Mouse (Mus musculus) forebrain, embryonic 16.5 days (tissue): ENCODE results near the gene Thsd7a. TPM values are rescaled to one million over a fixed set of nuclear protein-coding genes. Genes with fewer than 3 reads are reported as not detected.
A peak's percentile ranks its signal among the peaks of the same experiment; 100 is the strongest.

Source experiments
- ATAC-seq: fragments of 200-750 bp; cut with Nextera tagmentation; 2 replicates; pipeline ENCODE4 v1.8.0; 2017; ENCODE audit warnings: mild to moderate bottlenecking, moderate library complexity
- H3K27ac ChIP-seq: fragments of 300-500 bp; sonication (generic); 2 replicates; pipeline ENCODE4 v1.5.1; 2014; ENCODE audit warnings: low read length, control low read depth
- H3K27me3 ChIP-seq: fragments of 300-500 bp; sonication (generic); replicated peaks from 2 replicates; pipeline ENCODE4 v1.6.1; 2014; ENCODE audit warnings: low read length; ENCODE audit not compliant: control insufficient read depth, insufficient read depth
- H3K36me3 ChIP-seq: fragments of 300-500 bp; sonication (generic); 2 replicates; pipeline ENCODE4 v1.6.1; 2014; ENCODE audit not compliant: control insufficient read depth, insufficient read depth
- H3K4me1 ChIP-seq: fragments of 300-500 bp; sonication (generic); replicated peaks from 2 replicates; pipeline ENCODE4 v1.6.1; 2014; ENCODE audit warnings: low read length; ENCODE audit not compliant: control insufficient read depth, insufficient read depth
- H3K4me2 ChIP-seq: fragments of 300-500 bp; sonication (generic); 2 replicates; pipeline ENCODE4 v1.6.1; 2014; ENCODE audit warnings: mild to moderate bottlenecking, low read length, control low read depth
- H3K4me3 ChIP-seq: fragments of 300-500 bp; sonication (generic); replicated peaks from 2 replicates; pipeline ENCODE4 v1.5.1; 2014; ENCODE audit warnings: mild to moderate bottlenecking, low read length, control low read depth
- H3K9ac ChIP-seq: fragments of 300-500 bp; sonication (generic); replicated peaks from 2 replicates; pipeline ENCODE4 v1.6.1; 2014; ENCODE audit warnings: low read depth, low read length, control low read depth
- H3K9me3 ChIP-seq: fragments of 300-500 bp; sonication (generic); 2 replicates; pipeline ENCODE4 v1.6.1; 2016; ENCODE audit warnings: low read length; ENCODE audit not compliant: control insufficient read depth
- WGBS: fragments of 180-500 bp; shearing (Covaris S2); extraction: QIAGEN DNeasy Blood & Tissue Kit; methylation state at CpG from one replicate; pipeline ENCODE4 v1.1.7; 2014; 5-methylcytosine and 5-hydroxymethylcytosine counted together
- polyA plus RNA-seq: library from polyadenylated mRNA; unstranded; fragments of >200 nt; fragmentation: Nextera tagmentation; extraction: Ambion mirVana; gene quantifications from 2 replicates; pipeline ENCODE4 v1.2.1, GENCODE M21; 2015

Gene Thsd7a
- polyA plus RNA-seq, 1 experiment from 2014 or later: 12.8 TPM

DNA sequence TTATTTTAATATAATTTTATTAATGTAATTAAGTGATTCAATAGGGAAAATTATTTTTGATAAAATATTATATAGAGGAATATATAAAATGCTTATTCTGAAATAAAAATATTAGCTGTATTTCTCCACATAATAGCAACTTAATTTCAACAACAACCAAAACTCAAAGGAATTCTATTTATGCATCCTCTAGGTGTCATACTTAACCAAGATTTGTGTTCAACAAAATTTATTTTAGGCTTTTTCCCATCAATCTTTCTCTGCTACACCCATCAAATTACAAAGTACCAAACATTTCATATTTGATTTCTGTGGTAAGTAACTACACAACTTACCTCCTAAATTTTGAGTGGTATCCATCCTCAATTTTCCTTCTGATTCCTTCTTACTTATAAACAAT is 3.1 kb upstream of the Thsd7a start:
- H3K27me3 ChIP-seq: no peaks in the 10 kb centered on the region
- no peak for ATAC-seq
- H3K9me3 ChIP-seq: peaks cover 4% of the 10 kb centered on the region; the same call in 1 of the 2 replicates

DNA sequence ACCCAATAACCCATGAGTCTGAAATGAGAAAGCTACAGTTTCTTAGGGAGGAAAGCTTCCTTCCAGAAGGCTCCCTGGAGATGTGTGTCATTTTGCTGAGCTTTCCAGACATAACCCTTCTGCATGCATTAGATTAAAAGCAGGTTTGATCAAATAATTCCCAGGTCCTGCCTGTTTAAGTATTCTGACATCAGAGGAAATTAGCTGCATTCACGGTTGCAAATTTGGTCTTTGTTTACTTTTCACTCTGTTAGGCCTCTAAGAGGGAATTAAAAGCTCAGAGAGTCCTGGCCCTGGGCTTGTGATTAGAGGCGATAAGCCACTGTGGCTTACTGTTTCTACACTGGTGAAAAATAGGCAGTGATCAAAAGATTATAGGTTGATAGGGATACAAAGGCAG is 1.2 kb upstream of the Thsd7a start:
- Histone ChIP-seq H3K36me3 (no peaks in the 10 kb centered on the region), H3K27ac (no peak overlapping the region), H3K9me3 (no peaks in the 10 kb centered on the region), H3K27me3 (no peaks in the 10 kb centered on the region), H3K4me1 (peaks cover 12% of the 10 kb centered on the region), H3K4me2 (no peak overlapping the region), H3K9ac (no peak overlapping the region), H3K4me3 (no peak overlapping the region)
- ATAC-seq: peak; percentile 2; the same call in 1 of the 2 replicates
- WGBS: 10% methylated on average over 2 of the region's 2 CpGs

More for the DNA sequence above, 3.1 kb upstream of the Thsd7a start:
- no peak overlapping the region for H3K4me2 ChIP-seq
- H3K9ac ChIP-seq: no peak overlapping the region
- H3K27ac ChIP-seq: no peak overlapping the region
- H3K36me3 ChIP-seq: no peaks in the 10 kb centered on the region
- H3K4me3 ChIP-seq: no peak overlapping the region
- peaks cover 12% of the 10 kb centered on the region for H3K4me1 ChIP-seq

DNA sequence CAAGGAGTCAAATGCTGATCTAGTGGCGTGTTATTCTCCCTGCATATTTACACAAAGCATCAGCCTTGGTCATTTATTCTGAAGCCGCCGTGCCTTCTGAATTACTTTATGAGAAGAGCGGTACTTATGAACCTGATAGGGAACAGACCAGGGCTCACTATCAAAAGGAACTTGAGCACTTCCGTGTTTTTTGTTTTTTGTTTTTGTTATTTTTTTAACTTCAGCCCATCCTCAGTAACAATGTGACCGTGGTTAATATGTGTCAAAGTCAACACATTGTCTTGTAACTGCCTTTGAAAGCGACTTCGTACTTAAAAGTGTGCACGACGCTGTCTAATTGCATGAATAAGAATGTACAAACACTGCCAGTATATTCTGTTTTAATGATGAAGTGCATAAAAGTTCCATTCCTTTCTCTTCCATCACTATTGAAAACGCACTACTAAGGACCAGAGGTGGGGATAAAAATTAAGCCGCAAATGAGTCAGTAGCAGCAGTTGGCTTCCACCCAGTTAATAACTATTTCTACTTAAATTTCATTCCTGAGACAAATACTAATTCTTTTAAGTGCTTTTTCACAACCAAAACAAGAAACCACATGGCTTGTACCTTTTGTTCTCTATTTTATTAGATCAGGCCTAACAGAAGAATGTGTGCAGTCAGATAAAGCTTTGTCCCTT is 461 bp upstream of the Thsd7a start:
- Histone ChIP-seq H3K4me2 (peak overlapping the region; percentile 63), H3K27ac (peak overlapping the region; percentile 87), H3K27me3 (no peaks in the 10 kb centered on the region), H3K4me1 (peaks cover 12% of the 10 kb centered on the region), H3K9ac (peak overlapping the region; percentile 83), H3K36me3 (no peaks in the 10 kb centered on the region), H3K9me3 (no peaks in the 10 kb centered on the region), H3K4me3 (peak overlapping the region; percentile 72)
- ATAC-seq: no peak
- 1% methylated on average over 12 of the region's 12 CpGs for WGBS

DNA sequence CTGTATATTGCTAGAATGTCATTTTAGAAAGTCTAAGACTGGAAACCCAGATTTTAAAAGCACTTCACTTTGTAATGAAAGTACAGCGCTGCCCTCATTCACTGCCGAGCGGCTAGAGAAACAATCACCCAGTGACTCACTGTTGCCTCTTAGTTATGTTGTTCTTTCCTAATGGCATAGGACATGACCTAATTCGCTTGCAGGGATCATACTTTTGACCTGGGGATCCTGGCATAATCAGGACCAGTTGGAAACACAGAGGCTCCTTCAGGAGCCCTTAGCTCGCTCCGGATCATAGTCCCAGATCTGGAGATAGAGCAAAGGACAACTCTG is 790 bp downstream of the Thsd7a start:
- peak; percentile 10 for ATAC-seq

DNA sequence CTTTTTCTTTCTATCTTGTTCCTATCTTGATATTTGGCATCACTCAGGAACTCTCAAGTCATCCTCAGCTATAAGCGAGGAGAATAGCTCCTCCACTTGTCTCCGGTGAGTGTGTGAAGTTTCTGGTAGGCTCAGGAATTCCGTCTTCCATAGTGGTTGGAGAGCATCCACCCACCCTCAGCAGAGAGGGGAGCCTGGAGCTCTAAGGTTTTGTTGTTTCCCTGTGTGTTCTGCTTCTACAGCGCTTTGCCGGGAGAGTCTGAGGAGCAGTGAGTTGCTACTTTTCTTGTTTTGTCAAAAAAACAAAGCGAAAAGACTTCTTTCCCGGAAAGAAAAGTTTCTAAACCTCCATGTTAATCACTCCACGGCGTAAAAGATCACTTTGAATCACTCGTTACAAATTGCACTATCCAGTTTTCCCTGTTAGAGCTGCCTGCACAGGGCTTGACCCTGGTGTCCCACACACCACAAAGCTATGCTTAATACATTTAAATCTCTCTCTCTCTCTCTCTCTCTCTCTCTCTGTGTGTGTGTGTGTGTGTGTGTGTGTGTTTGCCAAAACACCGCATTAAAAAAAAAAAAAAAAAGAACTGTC is 1.3 kb downstream of the Thsd7a start:
- H3K9me3 ChIP-seq: no peaks in the 10 kb centered on the region
- ATAC-seq: no peak
- H3K36me3 ChIP-seq: no peaks in the 10 kb centered on the region
- H3K9ac ChIP-seq: no peak overlapping the region
- WGBS: 6% methylated on average over 11 of the region's 11 CpGs
- peak overlapping the region; percentile 72 for H3K4me3 ChIP-seq
- no peaks in the 10 kb centered on the region for H3K27me3 ChIP-seq
- H3K27ac ChIP-seq: no peak overlapping the region
- H3K4me2 ChIP-seq: peak overlapping the region; percentile 63
- H3K4me1 ChIP-seq: peaks cover 12% of the 10 kb centered on the region

More for the DNA sequence above, 790 bp downstream of the Thsd7a start:
- Histone ChIP-seq H3K4me1 (peaks cover 12% of the 10 kb centered on the region), H3K36me3 (no peaks in the 10 kb centered on the region), H3K27me3 (no peaks in the 10 kb centered on the region), H3K9ac (peak overlapping the region; percentile 83), H3K4me3 (peak overlapping the region; percentile 72), H3K9me3 (no peaks in the 10 kb centered on the region), H3K4me2 (peak overlapping the region; percentile 63), H3K27ac (peak overlapping the region; percentile 87)
- 0% methylated on average over 6 of the region's 6 CpGs for WGBS

DNA sequence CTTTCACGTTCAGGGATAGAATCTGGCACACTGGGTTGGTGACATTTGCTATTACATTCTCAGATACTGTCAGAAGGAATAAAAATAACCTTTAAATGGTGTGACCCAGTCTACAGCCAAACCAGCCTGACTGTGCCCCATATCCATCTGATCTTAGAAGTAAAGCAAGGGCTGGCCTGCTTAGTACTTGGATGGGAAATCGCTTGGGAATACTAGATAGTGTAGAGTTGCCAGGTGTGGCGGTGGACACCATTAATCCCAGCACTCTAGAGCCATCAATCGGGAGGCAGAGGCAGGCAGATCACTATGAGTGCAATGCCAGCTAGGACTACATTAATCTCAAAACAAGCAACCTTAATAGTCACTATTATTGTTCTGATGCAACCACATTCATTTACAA is 6.4 kb downstream of the Thsd7a start:
- whole genome bisulfite sequencing: 86% methylated on average over 4 of the region's 4 CpGs
- no peak overlapping the region for H3K4me3 ChIP-seq
- no peak overlapping the region for H3K9ac ChIP-seq
- H3K36me3 ChIP-seq: no peaks in the 10 kb centered on the region
- 0 out of 2 replicates have a peak, but pooled peaks cover 2% of the 10 kb centered on the region for H3K4me1 ChIP-seq
- no peak overlapping the region for H3K4me2 ChIP-seq
- no peak overlapping the region for H3K27ac ChIP-seq
- ATAC-seq: no peak
- H3K9me3 ChIP-seq: no peaks in the 10 kb centered on the region
- no peaks in the 10 kb centered on the region for H3K27me3 ChIP-seq

DNA sequence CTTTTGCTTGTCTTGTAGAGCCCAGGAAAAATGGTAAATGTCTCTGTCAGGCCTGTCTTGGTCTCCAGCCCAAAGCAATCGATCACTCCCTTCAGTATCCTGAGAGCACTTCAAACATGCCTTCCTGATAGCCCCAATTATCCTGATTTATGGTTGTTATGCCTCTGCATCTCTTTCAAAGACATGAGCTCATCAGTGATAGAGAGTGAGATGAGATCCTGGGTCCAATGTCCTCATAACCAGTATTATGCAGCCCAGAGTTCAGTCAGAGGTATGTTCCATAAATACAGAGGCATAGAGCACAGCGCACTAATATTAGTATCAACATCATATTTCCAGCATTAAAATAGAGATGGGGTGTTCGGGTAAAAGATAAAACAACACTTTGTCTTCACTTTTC is 15.3 kb downstream of the Thsd7a start:
- no peak overlapping the region for H3K27ac ChIP-seq
- no peak overlapping the region for H3K9ac ChIP-seq
- H3K9me3 ChIP-seq: no peaks in the 10 kb centered on the region
- H3K4me1 ChIP-seq: no peaks in the 10 kb centered on the region
- no peak overlapping the region for H3K4me3 ChIP-seq
- H3K27me3 ChIP-seq: no peaks in the 10 kb centered on the region
- no peak overlapping the region for H3K4me2 ChIP-seq
- no peak for ATAC-seq
- no peaks in the 10 kb centered on the region for H3K36me3 ChIP-seq
- WGBS: 92% methylated on average over 3 of the region's 3 CpGs

DNA sequence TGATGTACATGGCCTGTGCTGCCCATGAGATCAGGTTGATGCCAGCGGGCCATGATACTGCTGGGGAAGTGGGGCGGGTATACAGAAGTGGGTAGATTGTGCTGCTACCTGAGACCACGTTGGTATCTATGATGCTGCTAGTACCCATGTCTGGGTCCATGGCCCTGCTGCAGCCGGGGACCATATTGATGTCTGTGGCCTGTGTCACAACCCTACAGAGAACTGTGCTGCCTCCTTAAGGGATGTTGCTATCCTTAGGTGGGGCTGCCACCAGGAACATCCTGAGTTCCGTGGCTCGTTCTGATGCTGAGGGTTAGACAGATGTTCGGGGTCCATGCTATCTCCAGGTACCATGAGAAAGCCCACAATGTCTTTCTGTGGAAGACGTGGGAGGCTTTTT is 33.1 kb downstream of the Thsd7a start:
- no peak overlapping the region for H3K27ac ChIP-seq
- H3K9ac ChIP-seq: no peak overlapping the region
- H3K27me3 ChIP-seq: no peaks in the 10 kb centered on the region
- no peaks in the 10 kb centered on the region for H3K36me3 ChIP-seq
- WGBS: 94% methylated on average over 8 of the region's 8 CpGs
- ATAC-seq: no peak
- H3K4me3 ChIP-seq: no peak overlapping the region
- H3K4me2 ChIP-seq: no peak overlapping the region
- no peaks in the 10 kb centered on the region for H3K9me3 ChIP-seq
- H3K4me1 ChIP-seq: no peaks in the 10 kb centered on the region

DNA sequence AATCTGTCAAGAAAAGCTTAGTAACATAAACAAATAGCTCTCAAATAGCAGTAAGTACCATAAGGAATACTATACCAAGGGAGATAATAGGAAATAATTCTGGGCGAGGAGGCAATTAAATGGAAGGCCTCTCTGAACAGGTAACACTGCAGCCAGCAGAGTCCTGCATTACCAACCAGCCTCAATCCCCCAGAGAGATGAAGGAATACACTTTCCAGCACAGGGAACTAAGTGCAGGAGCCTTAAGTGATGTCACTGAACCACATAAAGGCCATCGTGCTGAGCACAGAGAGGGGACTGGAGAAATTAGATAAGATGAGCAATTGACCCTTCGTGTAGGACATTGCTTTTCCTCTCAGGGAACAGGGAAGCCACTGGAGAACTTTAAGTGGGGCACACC is 36.6 kb downstream of the Thsd7a start:
- Histone ChIP-seq H3K4me1 (no peaks in the 10 kb centered on the region), H3K9ac (no peak overlapping the region), H3K4me3 (no peak overlapping the region), H3K4me2 (no peak overlapping the region), H3K36me3 (no peaks in the 10 kb centered on the region), H3K27ac (no peak overlapping the region), H3K9me3 (no peaks in the 10 kb centered on the region), H3K27me3 (no peaks in the 10 kb centered on the region)
- no peak for ATAC-seq
- 71% methylated on average over 3 of the region's 3 CpGs for WGBS
